Mouse (Mus musculus) thymus, postnatal 36 days (tissue): ENCODE data around the gene Taf12.
"Not testable (repeated sequence)": the region's sequence is repeated elsewhere in the genome, so short reads cannot be mapped to it uniquely, and the experiment has no call there.

ENCODE experiments used
- DNase-seq, 2 experiments: peaks; one replicate each; pipeline ENCODE4 v3.0.0; 2022; ENCODE audit warnings: mixed read lengths in 2 of 2

Gene Taf12

DNA sequence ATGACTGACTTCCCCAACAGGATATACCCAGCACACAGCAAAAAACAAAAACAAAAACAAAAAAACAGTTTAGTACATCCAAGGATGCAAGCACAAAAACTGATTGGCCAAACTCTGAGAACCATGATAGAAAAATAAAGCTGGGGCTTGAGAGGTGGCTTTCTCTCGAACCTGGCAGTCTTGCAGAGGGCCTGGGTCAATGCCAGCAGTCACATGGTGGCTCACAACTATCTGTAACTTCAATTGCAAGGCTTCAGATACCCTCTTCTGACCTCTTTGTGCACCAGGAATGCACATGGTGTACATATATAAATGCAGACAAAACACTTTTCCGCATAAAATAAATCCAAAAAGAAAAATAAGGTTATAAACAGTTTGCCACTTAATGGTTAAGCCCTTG is 1.0 kb upstream of the Taf12 start:
- no peak for DNase-seq

DNA sequence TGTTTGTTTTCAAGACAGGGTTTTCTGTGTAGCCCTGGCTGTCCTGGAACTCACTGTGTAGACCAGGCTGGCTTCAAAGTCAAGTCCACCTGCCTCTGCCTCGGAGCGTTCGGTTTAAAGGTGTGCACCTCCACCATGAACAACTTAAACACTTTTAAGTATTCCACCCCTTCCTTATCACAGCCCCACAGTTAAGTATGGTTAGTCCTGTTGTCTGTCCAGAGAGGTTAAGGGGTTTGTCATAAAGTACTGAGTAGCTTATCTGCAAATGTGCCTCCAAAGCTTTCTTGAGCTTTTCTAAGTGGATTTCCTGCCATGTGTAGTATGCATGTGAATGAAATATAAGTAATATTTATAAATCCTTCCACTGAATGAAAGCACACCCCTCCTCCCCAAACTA is 1.8 kb downstream of the Taf12 start:
- DNase-seq, result no peak

DNA sequence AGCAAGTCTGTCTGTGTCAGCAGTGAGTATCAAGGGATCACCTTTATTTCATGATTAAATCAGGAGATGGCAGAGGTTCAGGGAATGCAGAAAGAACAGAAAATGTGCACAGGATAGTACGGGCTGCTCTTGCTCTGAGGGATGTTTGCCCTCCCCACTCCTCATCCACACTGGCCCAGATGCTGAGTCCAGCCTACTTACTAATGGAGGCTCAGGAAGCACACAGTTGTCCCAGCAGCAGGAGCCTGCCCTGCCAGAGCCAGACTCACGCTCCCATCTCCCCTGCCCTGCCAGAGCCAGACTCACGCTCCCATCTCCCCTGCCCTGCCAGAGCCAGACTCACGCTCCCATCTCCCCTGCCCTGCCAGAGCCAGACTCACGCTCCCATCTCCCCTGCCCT is 14.7 kb downstream of the Taf12 start:
- not testable (repeated sequence) for DNase-seq

GRCm38 (mm10) chr4:132291056-132291455 is 16.9 kb downstream of the Taf12 start:
- no peak for DNase-seq

DNA sequence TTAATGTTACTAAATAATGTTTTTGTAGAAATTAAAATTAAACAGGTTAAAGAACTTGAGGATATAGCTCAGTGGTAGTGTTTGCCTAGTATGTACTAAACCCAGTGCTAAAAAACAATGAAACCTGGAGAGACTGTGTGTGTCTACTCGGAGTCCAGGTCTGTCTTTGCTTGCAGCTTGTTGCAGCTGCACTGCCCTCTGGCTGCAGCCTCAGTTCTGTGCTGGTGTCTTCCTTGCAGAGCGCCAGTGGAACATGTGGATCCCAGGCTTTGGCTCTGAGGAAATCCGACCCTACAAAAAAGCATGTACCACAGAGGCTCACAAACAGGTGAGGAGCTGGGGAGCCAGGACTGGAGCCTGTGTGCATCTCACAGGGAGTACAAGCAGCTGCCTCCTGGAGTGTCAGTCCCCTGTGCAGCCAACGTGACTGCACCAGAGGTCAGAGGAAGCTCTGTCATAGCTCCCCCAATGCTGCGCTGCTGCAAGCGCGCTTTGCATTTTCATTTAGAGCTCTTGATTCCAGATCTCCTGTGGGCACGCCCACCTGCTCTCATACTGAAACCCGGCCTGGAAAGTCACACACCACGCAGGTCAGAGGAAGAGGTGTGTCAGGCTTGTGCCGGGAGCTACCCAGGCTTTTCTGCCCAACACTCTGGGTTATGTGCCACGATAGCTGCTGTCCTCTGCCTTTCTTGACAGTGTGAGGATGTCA is 17.6 kb downstream of the Taf12 start:
- DNase-seq, result no peak

DNA sequence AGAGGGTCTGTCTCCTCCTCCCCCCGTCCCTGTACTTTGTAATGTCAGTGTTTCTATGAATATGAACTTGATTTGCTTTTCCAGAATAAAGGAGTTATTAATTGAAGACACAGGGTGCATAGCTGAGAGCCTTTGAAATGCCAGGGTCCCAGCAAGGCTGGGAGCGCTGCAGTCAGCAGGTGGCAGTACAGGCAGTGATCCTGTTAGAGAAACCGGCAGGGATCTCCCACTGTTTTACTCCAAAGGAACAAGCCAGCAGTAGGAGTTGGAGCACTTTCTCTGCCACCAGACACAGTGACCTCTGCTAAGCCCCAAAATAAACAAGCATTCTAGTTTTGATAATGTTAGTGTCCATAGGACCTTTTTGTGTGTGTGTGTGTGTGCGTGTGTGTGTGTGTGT is 18.8 kb downstream of the Taf12 start:
- no peak for DNase-seq

DNA sequence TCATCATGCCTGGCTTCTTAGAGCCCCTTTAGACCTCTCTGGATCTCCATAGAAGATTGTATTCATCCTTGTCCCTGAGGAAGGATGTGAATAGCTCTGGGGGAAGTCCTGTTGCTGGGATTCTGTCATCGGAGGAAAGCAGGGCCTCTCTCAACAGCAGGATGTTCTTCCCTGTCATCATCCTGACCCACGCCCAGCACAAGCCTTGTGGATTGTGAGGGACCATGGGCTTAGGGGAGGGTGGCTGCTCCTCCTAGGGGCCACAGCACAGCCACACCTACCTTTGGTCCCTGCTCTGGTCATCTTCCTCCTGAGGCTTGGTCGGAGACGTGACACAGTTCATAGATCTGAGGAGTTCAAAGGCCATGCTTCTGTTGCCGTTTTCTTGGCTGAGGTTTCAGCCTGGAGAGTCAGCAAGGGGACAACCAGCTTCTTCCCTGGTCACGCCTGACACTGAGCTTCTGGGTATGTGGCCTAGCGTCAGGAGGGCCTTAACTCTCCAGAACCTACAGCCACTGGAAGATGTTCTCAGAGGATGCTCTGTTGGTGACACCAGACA is 19.6 kb downstream of the Taf12 start:
- no peak for DNase-seq

DNA sequence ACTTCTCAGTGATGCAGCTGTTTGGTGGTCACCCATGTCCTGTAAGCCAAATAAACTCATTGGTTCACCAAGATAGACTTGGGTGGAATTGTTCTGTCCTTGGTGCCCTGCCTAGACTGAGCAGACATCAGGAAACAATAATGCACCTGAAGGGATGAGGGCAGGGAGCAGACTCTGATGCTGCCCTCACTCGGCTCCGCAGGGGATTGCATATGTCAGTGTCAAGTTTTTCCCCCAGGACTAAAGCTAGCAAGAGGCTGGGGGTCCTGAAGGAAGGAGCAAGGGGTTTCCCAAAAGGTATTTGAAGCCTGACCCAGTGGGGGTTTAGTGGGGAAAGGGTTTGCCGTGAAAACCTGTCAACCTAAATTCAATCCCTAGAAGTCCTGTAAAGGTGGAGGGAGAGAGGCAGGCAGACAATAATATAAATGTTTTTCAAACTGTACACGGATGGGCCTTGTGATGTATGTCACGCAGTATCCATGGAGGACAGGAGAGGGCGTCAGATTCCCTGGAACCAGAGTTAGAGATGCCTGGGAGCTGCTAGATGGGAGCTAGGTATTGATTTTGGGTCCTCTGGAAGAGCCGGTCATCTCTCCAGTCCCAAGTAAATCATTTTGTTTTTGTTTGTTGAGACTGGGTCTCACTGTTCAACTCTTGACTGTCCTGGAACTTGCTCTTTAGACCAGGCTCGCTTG is 21.7 kb downstream of the Taf12 start:
- DNase-seq, result no peak

- DNase-seq, result no peak
Observed at GRCm38 (mm10) chr4:132299849-132300248, 25.7 kb downstream of the Taf12 start.

GRCm38 (mm10) chr4:132301486-132301885 is 27.3 kb downstream of the Taf12 start:
- DNase-seq, result no peak

- DNase-seq, result no peak
Observed at GRCm38 (mm10) chr4:132301965-132302938, 28.1 kb downstream of the Taf12 start.

DNA sequence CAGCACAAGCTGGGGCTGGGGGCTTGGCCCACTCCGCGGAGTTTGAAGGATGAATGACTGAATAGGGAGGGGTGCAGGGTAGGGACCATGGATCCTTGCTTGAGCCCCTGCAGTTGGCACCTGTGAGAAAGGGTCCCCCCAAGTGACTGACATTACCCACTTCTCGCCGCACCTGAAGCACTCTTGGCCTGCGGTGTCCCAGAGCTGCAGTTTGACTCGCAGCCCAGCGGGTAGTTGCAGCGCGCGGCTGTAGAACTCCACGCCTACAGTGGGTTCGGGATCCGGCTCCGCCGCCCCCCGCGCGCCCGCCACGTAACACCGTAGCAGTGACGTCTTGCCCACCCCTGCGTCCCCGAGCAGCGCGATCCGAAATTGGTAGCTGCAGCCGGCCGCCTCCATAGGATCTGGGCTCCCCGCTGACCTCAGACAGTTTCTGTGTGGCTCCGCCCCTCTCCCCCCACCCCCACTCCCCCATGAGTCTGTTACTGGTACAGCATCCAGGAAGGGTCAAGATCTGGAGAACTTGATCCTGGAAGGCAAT is 28.8 kb downstream of the Taf12 start, which contains the start of gene Rab42:
Gene Rab42, minus strand, starts transcription at position 447 of the 541 bp plus-strand sequence.
- DNase-seq, result peak; percentile 51 to 62

DNA sequence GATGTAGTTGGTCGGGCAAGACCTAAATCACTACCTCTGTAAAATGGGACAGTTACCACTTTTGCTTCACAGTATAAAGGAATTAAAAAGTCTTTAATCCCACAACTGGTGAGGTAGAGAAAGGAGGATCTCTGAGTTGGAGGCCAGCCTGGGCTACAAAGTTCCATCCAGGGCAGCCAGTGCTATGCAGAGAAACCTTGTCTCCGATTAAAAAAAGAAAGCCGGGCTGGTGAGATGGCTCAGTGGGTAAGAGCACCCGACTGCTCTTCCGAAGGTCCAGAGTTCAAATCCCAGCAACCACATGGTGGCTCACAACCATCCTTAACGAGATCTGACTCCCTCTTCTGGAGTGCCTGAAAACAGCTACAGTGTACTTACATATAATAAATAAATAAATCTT is 29.3 kb downstream of the Taf12 start:
- DNase-seq, result not testable (repeated sequence)

DNA sequence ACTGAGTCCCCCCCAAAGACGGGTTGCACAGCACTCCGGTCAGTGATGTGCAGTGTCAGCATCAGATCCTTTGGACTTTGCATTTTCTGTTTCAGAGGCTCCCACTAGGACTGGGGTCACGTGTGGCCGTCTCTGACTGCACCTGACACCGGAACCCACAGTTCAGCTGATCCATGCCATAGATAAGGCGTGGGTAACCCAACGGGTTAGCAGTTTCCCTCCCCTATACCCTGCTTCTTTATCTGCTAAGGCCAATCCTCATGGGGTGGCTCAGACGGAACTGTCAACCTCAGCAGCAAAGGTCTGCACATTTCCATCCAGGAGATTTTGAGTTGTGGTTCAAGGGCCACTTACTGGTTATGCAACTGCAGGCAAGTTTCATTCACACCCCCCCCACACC is 31.1 kb downstream of the Taf12 start:
- DNase-seq, result no peak

DNA sequence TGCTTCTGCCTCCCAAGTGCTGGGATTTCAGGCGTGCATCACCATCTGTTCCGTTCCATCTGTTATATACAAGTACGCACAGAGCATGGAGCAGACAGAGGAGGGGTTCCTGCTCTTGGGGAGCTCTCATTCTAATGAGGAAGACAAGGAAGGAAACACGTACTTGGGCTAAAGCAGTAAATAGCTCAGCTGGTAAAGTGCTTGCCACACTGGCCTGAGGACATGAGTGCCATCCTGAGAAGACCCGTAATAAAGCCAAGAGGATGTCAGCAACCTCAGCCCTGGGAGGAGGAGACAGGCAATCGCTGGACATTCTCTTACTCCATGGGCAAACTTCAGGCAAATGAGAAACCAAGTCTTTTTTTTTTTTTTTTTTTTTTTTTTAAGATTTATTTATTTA is 31.8 kb downstream of the Taf12 start:
- DNase-seq, result no peak

DNA sequence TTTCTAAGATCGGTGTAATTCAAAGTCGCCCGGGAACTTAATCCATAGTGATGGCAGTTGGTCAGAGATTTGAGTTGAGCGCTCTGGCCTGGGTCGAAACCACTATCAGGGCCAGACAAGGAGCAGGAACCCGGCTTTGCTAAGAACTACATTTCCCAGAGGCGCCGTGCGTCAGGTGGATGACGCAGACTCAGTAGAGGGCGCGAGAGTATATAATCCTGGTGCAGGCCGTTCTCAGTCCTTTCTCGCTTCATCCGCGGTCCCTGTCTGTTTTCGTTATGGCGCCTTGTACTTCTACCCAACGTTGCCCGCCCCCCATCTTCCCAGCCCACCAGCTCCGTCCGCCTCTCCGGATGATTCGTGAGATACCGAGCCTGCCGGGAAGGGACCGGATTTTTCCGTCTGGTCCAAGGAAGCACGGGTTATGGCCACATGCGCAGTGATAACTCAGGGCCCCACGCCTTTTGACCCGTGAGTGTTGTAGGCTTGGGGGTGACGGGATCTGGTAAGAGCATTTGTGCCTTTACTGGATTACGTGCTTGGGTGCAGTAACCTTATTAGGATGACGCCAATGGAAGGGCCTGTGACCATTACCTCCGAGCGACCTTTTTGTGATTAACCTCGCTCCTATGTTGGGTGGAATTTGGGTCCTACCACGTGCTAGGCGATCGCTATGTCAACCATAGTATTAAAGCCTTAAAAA is 34.4 kb downstream of the Taf12 start:
- peak; percentile 86 to 90 for DNase-seq

- DNase-seq, result peak in 1 of 2 experiments; percentile 15
Observed at GRCm38 (mm10) chr4:132309140-132309848, 35.1 kb downstream of the Taf12 start.

- DNase-seq, result peak; percentile 58 to 62
Observed at GRCm38 (mm10) chr4:132309849-132310472, 35.8 kb downstream of the Taf12 start.

GRCm38 (mm10) chr4:132311209-132311608 is 37.0 kb downstream of the Taf12 start:
- no peak for DNase-seq

GRCm38 (mm10) chr4:132311801-132312200 is 37.6 kb downstream of the Taf12 start:
- no peak for DNase-seq

DNA sequence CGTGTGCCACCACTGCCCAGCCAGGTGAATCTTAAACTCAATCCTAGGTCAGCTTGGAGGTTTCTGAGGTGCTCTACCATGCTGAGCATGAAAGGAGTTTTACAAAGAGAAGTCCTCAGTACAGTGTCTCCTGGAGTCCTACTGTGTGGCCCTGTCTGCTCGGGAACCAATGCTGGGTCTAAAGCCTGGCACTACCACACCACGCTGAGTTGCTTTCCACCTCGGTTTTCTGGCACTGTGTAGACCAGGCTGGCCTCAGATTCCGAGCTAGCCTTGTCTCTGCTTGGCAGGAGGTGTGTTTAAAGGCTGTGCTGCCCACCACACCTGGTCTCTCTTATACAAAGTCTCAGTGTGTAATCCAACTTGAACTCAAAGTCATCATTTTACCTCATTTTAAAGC is 38.5 kb downstream of the Taf12 start:
- DNase-seq, result no peak
